Mouse (Mus musculus) kidney, postnatal 10 days (tissue): Measurements from ENCODE around the gene Rufy1.
"Not testable (repeated sequence)": the region's sequence is repeated elsewhere in the genome, so short reads cannot be mapped to it uniquely, and the experiment has no call there.

ENCODE experiments used
- DNase-seq: peaks from one replicate; pipeline ENCODE4 v3.0.0; 2021; ENCODE audit warnings: mixed read lengths

Gene Rufy1

DNA sequence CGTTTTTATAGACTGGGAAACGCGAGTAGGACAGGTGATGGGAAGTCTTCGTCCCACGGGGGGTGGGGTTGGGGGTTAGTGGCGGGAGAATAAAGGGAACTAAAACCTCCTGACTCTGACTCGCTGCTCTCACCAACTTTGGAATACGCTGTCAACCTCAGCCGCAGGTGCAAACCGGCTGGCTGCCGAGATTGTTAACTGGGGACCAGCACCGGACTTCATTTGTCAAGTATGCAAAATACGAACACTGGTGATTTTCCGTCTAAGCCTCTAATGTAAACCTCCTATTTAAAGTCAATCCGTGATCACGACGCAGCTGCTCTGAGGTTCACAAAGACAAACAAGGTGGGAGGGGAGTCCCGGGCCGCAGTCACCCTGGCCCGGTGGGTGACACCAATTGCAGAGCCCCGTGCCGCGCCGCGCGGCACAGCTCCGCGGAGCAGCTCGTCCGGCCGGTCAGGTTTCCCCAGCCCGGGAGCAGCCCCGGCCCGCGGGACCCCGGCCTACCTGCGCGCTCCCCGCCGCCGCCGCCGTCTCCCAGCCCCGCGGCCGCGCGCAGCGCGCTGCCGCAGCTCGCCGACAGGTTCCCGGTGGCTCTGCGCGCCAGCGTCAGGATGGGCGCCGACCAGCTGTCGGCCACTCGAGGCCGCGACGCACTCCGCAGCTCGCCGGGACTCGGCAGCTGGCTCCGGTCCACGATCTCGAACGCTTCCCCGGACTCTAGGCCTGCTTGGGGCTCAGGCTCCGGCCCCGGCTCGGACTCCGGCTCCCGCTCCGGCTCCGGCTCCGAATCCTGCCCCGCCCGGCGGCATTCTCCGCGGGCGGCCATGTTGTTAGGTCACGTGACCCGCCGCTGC is at the start of gene Rufy1:
Gene Rufy1 (minus strand): TSS at position 849 of the 857 bp plus-strand sequence.
- peak; percentile 93 for DNase-seq

DNA sequence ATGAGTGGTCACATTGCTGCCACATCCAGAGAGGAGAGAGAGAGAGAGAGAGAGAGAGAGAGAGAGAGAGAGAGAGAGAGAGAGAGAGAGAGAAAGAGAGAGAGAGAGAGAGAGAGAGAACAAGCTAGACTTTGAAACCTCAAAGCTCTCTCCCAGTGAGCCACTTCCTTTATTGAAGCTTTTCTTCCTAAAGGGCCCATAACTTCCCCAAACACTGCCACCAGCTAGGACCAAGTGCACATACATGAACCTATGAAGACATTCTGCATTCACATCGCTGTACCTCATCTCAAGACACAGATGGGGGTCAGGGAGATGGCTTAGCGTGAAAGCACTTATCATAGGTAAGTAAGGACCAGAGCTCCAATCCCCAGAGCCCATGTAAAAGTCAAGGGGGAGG is 47.1 kb upstream of the Rufy1 start:
- no peak for DNase-seq

DNA sequence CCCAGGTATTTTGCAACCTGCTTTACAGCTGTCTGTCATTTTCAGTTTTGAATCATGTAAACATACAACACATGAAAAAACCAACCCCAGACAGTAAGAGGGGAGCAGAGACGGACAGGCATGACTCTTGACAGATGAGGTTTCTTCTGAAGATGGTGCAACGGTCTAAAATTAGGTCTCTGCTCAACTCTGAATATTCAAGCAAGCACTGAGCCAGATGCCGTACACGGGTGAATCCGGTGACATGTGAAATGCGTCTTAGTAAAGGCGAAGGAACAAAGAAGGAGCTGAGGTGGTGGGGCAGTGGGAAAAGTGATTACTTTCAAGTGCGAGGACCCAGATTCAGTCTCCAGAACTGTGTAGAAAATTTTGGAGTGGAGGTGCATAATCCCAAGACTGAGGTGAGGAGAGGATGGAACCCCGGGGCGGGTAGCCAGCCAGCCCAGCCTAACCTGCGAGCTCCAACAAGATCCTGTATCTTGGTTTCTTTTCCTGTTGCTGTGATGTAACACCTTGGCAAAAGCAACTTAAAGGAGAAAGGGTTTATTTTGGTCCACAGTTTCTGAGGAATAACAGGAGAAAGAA is 46.7 kb upstream of the Rufy1 start:
- no peak for DNase-seq

DNA sequence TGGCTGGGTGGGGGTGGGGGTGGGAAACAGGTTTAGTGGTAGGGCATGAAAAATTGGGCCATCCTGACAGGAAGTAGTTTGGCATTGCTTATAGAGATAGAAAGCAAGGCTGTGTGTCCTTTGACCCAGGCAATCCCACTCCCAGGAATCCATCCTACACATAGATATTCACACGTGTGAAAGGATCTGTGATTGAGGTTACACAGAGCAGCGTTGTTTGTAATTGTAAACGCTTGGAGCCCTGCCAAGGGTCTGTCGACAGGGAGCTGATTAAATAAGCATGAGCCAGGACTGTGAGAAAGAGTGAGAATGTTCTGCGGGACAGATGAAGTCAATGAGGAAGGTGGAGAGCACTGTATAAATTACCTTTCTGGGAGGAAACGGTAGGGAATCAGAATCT is 46.0 kb upstream of the Rufy1 start:
- DNase-seq = peak; percentile 34

DNA sequence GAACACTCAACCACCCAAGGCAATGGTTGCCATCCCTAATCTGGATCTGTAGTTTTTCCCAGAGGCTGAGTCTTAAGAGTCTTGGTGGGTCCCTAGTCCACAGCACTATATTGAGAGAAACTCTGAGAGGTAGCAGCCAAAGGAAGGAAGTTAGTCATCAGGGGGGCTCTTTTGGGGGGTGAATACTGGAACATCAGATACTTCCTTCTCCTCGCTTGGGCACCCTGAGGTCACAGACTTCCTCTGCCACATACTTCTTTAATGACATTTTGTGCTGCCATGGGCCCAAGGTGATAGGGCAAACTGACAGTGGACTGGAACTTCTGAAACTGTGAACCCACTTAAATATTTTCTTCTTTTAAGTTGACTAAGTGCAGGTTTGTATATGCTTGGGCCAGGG is 43.0 kb upstream of the Rufy1 start:
- no peak for DNase-seq

DNA sequence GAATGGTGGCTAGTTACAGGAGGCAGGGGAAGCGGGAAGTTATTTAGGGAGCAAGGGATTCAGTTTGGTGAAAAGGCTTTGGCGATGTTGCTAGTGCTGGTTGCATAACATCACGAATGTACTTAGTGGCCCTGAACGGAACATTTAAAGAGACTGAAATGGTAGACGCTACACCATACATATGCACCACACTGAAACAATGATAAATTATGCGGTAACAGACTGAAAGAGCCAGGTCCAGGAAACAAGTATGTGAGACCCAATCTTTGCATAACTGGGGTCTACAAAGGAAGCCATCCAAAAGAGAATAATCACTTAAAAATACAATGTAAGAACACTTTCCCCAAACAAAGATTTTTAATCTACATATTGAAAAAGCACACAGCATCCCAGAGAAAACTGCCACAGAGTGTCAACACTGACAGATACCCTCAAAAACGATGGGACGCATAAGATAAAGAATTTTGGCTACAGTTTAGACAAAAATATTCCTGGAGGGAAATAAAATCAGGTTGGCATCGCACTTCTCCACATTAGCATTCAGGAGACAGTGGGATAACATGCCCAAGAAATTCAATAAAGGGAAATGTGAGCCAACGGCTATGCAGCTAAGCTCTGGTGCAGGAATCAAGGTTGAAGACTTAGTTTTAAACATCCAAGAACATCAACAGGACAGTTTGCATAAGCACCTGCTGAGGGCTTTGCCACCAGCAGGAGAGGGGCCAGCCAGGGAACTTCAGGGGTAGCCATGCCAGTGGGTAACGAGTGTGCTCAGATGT is 41.4 kb upstream of the Rufy1 start:
- no peak for DNase-seq

DNA sequence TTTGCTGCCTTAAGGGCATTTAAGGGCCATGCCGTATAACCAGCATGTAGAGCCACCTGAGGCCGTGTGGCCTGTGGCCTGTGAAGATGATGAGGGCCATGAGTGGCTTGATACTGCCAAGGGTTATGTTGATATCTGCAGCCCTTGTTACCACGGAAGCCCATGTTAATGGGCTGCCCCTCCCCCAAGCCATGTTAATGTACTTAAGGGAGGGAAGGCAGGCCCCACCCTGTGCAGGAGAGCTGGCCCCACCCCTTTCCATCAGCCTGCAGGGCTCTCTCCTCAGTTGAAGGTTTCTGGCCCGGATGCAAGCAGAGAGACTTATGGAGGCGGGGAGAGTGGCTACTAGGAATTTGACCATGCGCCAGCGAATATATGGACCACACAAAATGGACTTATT is 30.6 kb upstream of the Rufy1 start:
- peak; percentile 35 for DNase-seq

DNA sequence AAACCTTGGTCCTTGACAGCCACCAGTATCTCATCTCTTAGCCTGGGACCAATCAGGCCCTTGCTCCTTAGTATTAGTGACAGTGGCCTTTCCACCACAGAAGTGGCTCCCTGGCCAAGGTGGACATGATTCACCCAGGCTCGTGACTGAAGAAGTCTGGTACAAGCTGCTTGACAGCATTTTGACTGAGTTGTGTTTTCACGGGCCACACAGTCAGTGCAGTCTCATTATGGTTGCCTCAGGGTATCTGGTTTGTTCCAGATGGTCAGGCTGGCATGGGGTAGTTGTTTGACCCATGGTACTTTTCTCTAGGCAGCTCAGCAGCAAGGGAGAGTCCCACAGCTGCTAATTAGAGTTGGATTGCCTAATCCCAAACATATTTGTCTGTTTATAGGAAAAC is 28.3 kb upstream of the Rufy1 start:
- no peak for DNase-seq

DNA sequence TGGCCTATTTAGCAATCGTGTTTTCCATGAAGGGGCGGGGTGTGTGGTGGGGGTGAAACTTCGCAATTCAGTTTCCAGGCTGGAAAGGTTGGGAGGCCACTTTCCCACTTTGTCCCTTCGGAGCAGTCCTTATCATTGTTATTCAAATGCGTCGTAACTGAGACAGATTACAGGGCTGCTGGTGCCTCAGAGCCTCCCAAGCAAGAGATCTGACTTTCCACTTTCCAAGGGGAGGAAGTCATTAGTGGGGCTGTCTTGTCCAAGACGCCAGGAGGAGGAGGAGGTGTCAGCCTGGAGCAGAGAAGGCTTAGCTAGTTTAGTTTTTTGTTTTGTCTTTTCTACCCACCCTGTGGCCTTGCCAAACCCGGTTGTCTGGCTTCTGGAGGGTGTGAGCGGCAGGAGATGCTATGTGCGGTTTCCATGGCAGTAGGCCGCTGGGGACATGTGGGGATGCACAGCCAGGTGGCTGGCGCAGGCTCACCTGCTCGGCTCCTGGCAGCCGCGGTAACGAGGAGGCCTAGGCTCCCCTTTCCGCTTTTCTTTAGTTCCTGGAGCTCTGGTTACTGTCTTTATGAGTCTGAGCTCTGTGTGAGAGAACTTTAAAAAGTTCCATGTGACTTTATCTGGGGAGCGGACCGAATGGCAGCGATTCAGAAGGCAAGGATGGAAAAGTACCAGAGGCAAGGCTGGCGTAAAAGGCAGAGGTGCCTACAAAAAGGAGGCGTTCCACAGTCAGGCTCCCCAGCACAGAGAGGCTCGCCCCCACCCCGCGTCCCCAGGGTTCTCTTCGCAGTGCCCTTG is 26.4 kb upstream of the Rufy1 start:
- DNase-seq = peak; percentile 43

DNA sequence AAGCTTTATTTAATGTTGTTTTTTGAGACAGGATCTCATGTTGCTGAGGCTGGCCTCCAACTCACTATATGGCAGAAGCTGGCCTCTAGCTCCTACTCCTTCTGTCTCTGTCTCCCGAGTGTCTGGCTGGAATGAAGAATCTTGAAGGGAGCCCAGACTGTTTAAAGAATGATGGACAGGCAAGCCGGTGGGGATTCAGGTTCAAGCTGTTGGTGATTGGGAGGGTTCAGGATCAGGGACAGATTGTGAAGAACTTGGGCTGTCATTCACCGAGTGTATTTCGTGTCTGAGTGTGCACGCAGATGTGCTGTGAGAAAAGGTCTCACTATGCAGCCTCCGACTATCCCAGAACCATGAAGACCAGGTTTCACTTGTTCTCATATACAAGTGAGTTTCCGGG is 25.5 kb upstream of the Rufy1 start:
- no peak for DNase-seq

DNA sequence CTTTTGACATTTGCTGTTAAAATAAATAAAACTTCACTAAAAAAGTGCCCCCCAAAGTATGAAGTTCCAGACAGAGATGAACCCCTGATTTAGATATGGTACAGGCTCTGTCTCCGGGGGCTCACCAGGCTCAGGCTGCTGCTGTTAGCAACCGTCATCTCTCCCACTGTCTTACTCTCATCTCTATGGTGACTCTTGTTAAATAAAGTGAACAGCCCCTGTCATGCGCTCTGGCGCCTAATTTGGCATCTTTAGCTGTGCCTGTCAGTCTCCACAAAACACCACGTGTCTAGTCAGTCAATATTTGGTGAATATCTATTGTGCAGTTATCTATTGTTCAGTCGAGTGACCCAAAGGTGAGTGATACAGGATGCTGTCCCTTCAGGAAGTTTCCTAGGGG is 24.0 kb upstream of the Rufy1 start:
- no peak for DNase-seq

DNA sequence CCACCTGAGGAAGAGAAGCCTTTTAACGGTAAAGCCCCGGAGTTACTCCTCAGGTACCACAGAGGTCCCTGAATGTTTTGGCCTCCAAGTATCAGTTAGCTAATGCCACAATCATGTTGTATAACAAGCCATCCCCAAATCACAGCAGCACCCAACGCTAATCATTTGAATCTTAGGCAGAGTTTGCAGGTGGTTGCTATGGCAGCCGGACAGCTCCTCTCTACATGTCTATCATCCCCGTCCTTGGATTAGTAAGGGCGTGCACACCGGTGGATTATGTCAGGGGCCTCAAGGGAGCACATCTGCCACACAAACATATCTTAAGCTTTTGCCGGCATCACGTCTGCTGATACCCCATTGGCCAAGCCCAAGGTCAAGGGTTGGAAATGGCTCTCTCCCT is 19.3 kb upstream of the Rufy1 start:
- DNase-seq = no peak

DNA sequence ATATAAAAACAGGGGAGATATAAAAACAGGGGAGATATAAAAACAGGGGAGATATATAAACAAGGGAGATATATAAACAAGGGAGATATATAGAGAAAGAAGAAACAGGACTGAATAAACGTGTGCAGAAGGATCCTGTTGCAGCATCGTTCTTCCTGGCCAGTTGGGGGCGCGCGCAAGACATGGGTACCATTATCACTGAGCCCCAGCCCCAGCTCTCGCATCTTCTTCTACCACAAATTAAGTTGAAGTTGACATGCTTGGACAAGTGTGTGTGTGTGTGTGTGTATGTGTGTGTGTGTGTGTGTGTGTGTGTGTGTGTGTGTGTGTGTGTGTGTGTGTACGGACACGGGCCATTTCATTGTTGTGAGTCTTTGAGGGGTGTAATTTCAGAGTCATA is 17.2 kb upstream of the Rufy1 start:
- DNase-seq = not testable (repeated sequence)

DNA sequence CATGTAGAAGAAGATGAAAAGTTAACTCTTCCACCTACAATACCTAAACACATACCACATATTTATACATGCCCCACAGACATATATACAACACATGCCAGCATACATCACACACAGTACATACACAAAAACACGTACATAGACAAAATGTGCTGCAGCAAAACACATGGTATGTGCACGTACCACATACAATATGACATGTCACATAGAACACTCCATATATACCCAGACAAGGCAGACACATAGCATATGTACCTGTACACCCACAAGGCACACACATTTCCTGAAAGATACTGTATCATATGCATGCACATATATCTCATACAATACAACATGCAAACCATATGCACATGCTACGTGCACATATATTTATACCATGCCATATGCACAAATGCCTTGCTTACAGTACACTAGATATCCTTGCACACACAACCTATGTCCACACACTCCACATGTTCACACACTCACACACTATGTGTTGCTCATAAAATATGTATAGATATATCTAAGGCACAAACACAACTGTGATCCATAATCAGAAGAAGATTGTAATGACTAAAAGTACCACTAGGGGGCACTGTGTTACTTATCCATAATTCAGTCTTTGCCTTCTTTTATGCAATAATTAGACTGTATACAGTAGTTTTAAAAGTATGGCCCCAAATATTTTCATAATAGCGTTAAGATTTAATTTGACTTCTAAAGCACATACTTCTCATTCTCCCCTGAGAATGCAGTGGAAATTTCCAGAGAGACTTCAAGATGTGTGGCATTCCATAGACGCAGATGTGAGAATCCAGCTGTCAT is 12.5 kb upstream of the Rufy1 start:
- DNase-seq = no peak

DNA sequence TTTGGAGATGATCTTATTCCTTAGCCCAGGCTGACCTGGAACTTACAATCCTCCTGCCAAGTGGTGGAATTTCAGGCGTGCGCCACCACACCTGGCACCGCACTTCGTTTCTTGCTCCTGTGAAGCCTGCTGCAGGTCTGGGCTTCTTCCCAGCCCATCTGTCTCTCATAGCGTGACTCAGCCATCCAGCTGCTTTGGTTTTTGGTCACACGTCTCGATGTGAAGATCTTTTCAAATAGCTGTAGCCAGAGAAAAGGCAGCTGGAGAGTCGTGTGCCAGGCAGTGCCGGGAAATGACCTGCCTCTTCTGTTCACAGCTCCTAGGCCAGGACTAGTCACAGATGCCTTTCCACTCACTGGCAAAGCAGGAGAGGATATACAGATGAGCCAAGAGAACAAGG is 10.7 kb upstream of the Rufy1 start:
- DNase-seq = no peak

DNA sequence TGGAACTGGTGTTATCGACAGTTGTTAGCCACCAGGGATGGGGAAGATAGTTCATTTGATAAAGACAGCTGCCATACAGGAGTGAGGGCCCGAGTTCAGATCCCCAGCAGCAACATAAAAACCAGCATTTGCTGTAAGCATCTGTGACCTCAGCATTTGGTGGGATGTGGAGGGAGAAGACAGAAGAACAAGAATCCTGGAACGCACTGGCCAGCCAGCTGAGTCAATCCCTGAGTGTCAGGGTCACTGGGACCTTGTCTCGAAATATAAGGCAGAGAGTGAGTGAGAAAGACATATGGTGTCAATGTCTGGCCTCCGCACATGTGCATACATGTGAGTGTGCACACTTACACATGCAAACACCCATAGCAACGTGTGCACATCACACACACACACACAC is 9.8 kb upstream of the Rufy1 start:
- no peak for DNase-seq

DNA sequence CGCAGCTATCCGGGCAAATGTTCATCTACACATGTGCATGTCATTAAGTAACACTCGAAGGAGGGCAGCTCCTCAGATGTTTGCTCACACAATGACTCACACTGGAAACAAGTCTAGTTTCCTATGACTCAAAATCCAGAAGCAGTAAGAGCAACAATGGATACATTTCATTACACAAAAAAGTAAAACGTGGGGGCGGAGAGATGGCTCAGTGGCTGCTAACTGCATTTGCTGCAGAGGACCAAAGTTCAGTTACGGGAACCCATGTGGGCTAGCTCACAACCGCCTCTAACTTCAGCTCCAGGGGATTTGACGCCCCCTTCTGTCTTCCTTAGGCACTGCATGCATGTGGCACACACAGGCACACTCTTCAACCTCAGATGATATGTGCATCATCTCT is 8.9 kb upstream of the Rufy1 start:
- DNase-seq = no peak

DNA sequence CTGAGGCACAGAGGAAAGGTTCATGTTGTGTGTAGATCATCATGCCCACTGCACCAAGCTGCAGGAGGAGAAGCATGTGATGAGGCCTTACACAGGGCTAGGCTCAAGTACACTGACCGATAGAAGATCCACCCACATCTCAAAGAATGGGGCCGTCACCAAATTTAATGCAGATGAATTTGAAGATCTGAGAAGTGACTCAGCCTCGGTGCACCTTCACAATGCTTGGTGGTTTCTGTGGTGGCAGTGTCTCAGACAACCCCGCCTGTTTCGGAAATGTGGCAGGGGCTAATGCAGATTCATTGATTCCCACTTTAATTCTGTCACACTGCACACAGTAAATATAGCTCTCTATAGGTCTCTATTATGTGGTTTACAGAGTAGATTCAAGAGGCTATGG is 2.0 kb upstream of the Rufy1 start:
- DNase-seq = no peak

DNA sequence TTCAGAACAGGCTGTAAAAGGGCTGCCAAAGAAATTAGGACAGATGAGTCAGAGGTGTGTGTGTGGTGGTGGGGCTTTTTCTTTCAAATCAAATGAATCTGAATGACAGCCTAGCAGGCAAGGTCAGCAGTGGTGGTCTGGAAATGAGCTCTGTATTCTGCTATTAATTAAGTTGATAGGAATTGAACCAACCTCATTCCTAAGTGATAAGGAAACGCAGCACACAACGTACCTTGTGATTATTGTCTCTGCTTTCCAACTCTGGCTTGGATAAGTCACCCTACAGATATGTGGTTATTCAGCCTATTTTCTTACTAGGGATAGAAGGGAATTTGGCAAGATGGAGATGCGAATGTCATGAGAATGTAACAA is 1.1 kb upstream of the Rufy1 start:
- no peak for DNase-seq

DNA sequence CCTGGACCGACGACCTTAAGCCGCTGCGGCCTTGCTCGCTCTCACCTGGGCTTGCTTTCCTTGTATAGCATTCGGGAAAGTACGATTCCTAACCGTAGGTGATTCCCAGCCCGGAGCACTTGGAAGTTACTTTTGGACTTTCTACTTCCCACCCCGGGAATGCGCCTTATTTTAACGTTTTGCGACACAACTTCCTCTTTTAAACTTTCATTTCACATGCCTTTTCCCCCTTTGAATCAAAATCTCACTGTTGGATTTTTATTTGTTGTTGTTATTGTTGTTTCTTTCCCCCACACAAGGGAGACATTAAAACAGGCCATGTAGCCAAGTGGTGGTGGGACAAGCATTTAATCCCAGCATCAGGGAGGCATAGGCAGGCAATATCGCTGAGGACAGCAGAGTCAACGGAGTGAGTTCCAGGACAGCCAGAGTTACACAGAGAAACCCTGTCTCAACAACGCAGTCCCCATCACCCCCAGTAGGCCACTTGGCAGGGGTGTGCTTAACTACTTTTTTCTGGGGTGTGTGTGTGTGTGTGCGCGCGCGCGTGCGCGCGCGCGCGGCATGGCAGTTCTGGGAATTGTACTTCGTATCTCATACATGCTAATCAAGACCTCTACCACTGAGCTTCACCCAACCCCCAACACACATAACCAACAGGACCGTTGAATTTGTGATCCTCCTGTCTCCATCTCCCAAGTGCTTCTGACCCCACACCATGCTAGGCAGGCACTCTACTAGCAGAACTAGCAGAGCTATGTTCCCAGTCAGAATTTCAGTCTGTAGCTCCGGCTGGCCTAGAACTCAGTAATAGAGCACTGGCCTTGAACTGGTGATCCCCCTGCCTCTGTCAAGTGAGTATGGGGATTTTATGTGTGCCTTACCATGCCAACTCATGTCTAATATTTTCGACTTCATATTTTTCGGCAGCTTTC is 476 bp upstream of the Rufy1 start:
- DNase-seq = no peak

DNA sequence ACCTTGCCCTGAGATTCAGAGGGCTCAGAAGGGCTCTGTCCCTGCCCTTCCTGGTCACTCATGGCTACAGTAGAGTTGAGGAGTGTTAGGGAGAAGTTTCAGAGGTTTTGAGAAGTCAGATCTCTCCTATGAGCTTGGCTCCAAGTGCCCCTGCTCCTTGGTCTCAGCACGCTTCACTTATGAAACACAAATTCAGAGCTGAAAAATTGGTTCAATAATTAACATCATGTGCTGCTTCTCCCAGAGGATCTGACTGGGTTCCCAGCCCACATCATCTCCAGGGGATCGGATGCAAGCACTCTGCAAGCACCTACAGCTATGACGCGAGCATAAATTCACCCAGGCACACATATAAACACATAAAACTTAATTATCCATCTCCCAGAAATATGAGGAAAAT is 4.9 kb downstream of the Rufy1 start:
- DNase-seq = no peak
